Mouse (Mus musculus) pancreas, adult 10 weeks (tissue): ENCODE data around the gene Fosl1. TPM values are rescaled to one million over a fixed set of nuclear protein-coding genes. Genes with fewer than 3 reads are reported as not detected.

Experiments used
- polyA plus RNA-seq: library from polyadenylated mRNA; stranded (reverse); fragments of 350-450 nt; fragmentation: Illumina TruSeq; extraction: RNeasy Lipid Tissue Mini Kit (QIAGEN cat#74804); gene quantifications from one replicate; pipeline ENCODE4 v1.2.3, GENCODE M21; 2015; ENCODE audit warnings: low read depth, low replicate concordance; ENCODE audit not compliant: insufficient read depth

Fosl1 gene
- polyA plus RNA-seq: not detected

GRCm38 (mm10) chr19:5447515-5448353 lies at the start of gene Fosl1:
Fosl1 (plus strand) TSS chr19:5447547.

GRCm38 (mm10) chr19:5402293-5402692 lies 45.1 kb upstream of the Fosl1 start, which contains the start of gene Tsga10ip:
Tsga10ip (minus strand) TSS chr19:5402526.

DNA sequence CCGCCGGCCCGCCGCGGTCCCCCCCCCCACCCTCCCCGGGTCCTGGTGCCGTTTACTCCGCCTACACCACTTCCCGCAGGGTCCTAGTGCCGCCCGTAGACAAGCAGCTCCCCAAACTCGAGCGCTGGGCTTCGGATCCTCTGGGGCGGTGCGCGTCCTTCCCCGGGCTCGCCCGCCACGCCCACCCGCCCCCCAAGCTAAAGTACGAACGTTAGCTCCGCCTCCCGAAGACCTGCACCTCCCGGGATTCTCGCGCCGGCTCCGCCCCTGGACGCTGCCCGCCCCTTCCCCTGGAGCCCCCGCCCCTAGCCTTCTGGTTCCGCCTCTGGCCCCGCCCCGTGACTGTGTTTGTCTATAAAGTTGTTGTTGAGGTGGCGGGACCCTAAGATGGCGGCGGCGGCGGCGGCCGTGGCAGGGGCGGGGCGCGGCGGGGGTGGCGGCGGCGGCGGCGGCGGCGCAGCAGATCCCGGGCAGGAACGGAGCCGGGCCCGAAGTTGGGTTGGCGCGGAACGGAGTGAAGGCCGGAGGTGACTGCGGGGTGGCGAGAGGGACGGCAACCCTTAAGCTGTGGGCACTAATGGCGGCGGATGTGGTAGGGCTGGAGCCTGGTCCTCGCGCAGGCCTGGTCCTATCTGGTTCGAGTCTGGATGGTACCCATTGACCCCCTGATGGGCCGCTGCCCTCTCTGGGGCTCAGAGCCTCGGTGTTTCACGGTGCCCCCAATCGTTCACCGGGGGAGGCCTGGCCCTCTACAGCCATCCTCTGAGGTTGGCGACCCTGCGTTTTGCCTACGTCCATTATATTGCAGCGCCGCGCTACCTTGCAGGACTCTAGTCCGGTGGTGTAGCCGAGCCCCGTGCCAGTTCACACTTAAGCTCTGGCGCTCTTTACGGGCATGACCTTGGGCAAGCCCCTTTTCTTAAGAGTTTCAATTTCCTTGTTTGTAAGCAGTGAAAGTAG lies 22.3 kb upstream of the Fosl1 start, which contains the start of the genes Drap1 and AI837181:
Gene Drap1, minus strand, starts transcription at position 198 of the 960 bp plus-strand sequence.
Gene AI837181, plus strand, starts transcription at position 363 of the 960 bp plus-strand sequence.

DNA sequence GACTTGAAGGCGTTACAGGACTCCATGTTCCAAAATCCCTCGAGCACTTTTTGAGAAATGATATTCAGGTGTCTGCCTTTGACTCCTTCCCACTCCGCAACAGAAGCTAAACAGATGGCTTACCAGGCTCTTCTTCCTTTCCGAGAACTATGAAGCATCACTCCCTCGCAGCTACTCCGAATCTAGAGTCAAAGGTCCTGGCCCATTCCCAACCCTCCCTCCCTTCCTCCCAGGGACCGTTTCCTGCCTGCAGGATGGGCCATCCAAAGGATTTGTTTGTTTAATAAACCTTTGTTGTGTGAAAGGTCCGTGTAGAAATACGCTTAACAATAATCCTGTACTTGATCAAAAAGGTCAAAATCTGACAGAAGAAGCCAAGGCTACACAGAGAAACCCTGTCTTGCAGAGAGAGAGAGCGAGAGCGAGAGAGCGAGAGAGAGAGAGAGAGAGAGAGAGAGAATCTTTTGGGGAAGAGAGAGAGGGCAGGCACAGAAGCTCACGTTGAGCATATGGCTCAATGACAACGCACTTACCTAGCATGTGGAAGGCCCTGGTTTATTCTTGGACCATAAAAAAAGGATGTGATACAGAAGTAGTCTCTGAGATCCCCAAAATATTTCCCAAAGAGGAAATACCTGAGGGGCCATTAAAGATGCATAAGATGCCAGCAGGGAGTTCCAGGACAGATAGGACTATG lies 10.5 kb downstream of the Fosl1 start, which contains the start of gene Ccdc85b:
Gene Ccdc85b, minus strand, starts transcription at position 149 of the 697 bp plus-strand sequence.

GRCm38 (mm10) chr19:5460465-5460911 lies 13.1 kb downstream of the Fosl1 start, which contains the start of gene Fibp:
Fibp (plus strand) TSS chr19:5460615.

GRCm38 (mm10) chr19:5468374-5468773 lies 21.0 kb downstream of the Fosl1 start, which contains the start of gene Ctsw:
Ctsw (minus strand) TSS chr19:5468507.

GRCm38 (mm10) chr19:5473720-5474119 lies 26.4 kb downstream of the Fosl1 start, which contains the start of gene Efemp2:
Efemp2 (plus strand) TSS chr19:5473954.

GRCm38 (mm10) chr19:5487768-5488550 lies 40.6 kb downstream of the Fosl1 start, which contains the start of gene Mus81:
Mus81 (minus strand) TSS chr19:5488402.

GRCm38 (mm10) chr19:5490313-5490897 lies 43.1 kb downstream of the Fosl1 start, which contains the start of gene Cfl1:
Cfl1 (plus strand) TSS chr19:5490455.

DNA sequence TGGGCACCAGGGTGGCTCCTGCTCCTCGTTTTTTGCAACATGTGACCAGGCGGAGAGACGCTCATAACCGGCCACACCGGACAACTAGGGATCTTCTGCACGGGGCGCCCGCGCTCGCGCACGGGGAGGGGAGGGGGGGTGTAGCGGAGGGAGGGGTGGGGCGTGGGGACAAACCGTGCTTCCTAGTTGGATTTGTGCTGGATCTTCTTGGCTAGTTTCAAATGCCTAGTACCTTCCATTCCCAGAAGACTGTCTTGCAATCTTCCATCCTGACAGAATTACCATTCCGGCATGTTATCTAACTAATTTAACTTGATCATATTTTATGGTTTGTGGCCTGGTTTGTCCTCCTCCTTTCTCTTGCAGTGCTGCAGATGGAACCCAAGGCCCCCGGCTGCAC lies 56.3 kb downstream of the Fosl1 start, which contains the start of gene 1700020D05Rik:
Gene 1700020D05Rik, minus strand, starts transcription at position 101 of the 400 bp plus-strand sequence.

Other genes starting within 250 kb of the Fosl1 start
- gene Pacs1, start 174.4 kb upstream of the Fosl1 start, polyA plus RNA-seq: 3.9 TPM
- gene Sf3b2, start 152.1 kb upstream of the Fosl1 start, polyA plus RNA-seq: 39.5 TPM
- not detected for gene Gal3st3, start 149.2 kb upstream of the Fosl1 start, polyA plus RNA-seq
- gene Catsper1, start 111.8 kb upstream of the Fosl1 start, polyA plus RNA-seq: not detected
- gene Cst6, start 98.0 kb upstream of the Fosl1 start, polyA plus RNA-seq: 3.7 TPM
- 6.5 TPM for gene Eif1ad, start 80.8 kb upstream of the Fosl1 start, polyA plus RNA-seq
- 29.9 TPM for gene Banf1, start 80.4 kb upstream of the Fosl1 start, polyA plus RNA-seq
- 47.0 TPM for gene Sart1, start 58.8 kb upstream of the Fosl1 start, polyA plus RNA-seq
- gene Tsga10ip, start 45.0 kb upstream of the Fosl1 start, polyA plus RNA-seq: 6.0 TPM
- gene Drap1, start 22.6 kb upstream of the Fosl1 start, polyA plus RNA-seq: 51.3 TPM
- gene AI837181, start 22.4 kb upstream of the Fosl1 start, polyA plus RNA-seq: 12.1 TPM
- gene Ccdc85b, start 10.3 kb downstream of the Fosl1 start, polyA plus RNA-seq: 5.0 TPM
- gene Fibp, start 13.1 kb downstream of the Fosl1 start, polyA plus RNA-seq: 29.7 TPM
- gene Ctsw, start 21.0 kb downstream of the Fosl1 start, polyA plus RNA-seq: 0.92 TPM
- 8.8 TPM for gene Efemp2, start 26.4 kb downstream of the Fosl1 start, polyA plus RNA-seq
- gene Mus81, start 40.9 kb downstream of the Fosl1 start, polyA plus RNA-seq: 14.4 TPM
- gene Cfl1, start 42.9 kb downstream of the Fosl1 start, polyA plus RNA-seq: 65.0 TPM
- not detected for gene 1700020D05Rik, start 56.2 kb downstream of the Fosl1 start, polyA plus RNA-seq
- 3.4 TPM for gene Snx32, start 63.0 kb downstream of the Fosl1 start, polyA plus RNA-seq
- 0.89 TPM for gene Ovol1, start 113.1 kb downstream of the Fosl1 start, polyA plus RNA-seq
- 0.85 TPM for gene Ap5b1, start 120.5 kb downstream of the Fosl1 start, polyA plus RNA-seq
- gene Rnaseh2c, start 154.3 kb downstream of the Fosl1 start, polyA plus RNA-seq: 19.0 TPM
- 10.2 TPM for gene Kat5, start 162.7 kb downstream of the Fosl1 start, polyA plus RNA-seq
- 13.3 TPM for gene Rela, start 189.9 kb downstream of the Fosl1 start, polyA plus RNA-seq
- 14.3 TPM for gene Sipa1, start 216.2 kb downstream of the Fosl1 start, polyA plus RNA-seq
- 13.6 TPM for gene Map3k11, start 241.2 kb downstream of the Fosl1 start, polyA plus RNA-seq
- gene Pcnx3, start 241.4 kb downstream of the Fosl1 start, polyA plus RNA-seq: 20.4 TPM